Mouse (Mus musculus): ENCODE data around the gene Mllt6. TPM values are rescaled to one million over a fixed set of nuclear protein-coding genes. Genes with fewer than 3 reads are reported as not detected.
"Not testable (repeated sequence)": the region's sequence is repeated elsewhere in the genome, so short reads cannot be mapped to it uniquely, and the experiment has no call there.

Mllt6 gene
- polyA plus RNA-seq, 1 experiment, result 84.0 TPM

DNA sequence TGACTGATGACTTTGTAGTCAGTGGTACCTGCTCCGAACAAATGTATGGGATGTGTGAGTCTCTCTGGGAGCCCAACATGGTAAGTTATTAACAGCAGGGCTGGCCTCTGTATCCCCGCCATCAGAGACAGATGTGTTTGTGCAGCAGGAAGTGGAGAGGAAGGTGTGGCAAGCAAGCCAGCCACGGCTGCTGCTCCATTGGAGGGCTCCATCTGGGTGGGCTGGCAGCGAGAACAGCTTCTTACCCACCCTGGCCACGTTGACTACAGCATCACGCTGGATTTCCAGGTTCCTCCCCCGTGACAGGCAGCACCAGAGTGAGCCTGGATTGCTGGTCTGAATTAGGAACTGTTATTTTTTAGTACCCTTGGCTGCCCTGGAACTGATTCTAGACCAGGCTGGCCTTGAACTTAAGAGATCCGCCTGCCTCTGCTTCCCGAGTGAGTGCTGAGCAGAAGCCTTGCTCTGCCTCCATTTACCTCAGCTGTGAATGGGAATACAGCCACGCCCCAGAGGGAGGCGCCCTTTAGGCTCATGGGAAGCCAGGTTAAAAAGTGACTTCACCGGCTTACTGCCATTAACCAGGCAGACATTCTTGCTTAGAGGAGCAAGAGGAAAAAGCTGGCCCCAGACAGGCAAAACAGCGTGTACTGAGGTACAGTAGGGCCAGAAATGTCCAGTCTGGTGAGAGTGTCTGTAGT, 48.1 kb downstream of the Mllt6 start:
- DNase-seq (ENCODE audit: extremely low spot score in 1 of 2, low spot score in 1 of 2), result no peak

DNA sequence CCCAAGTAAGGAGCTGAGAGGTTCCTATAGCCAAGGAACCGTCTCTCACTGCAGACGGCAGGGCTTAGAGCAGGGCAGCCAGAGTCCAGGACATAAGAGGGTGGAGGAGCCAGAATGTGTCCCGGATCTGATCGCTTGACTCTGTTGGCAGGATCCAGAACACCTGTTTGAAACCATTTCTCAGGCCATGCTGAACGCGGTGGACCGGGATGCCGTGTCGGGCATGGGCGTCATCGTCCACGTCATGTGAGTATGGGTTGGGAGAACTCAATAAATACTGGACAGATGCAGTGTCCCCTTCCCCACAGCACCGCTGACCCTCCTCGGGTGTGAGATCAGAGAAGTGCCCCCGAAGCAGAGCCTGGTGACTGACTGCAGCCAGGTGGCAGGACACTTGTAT, 49.1 kb downstream of the Mllt6 start:
- DNase-seq (ENCODE audit: extremely low spot score in 1 of 2, low spot score in 1 of 2), result no peak

DNA sequence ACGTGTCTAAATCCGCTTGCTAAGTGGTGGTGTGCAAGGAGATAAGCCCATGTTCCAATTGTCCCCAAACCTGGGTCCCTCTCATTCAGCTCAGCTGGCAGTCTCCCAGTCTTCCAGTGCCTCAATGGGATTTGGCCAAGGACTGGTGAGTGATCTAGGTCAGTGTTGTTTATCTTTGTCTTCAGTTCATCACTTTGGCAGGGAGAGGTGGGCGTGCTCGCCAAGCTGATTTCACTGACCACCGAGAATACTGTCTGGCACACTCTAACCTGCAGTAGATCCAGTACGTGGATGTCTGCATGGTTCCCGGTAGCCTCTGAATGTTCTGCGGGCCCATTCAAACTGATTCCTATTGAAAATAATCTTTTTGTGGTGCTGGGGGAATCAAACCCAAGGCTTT, 50.7 kb downstream of the Mllt6 start:
- peak in 1 of 2 experiments; percentile 19 for DNase-seq (ENCODE audit: extremely low spot score in 1 of 2, low spot score in 1 of 2)

DNA sequence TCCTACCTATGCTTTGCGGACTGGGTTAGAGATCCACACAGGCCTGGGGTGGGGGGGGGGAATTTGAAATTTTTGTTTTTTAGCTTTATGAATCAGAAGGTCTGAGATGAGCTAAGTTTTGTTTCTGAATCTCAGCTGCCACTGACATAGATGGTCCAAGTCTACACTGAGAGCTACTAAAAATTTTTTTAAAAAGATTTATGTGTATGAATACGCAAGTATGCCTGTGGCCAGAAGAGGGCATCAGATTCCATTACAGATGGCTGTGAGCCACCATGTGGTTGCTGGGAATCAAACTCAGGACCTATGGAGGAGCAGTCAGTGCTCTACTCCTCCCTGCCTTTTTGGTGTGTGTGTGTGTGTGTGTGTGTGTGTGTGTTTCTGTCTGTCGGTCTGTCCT, 51.1 kb downstream of the Mllt6 start:
- no peak for DNase-seq (ENCODE audit: extremely low spot score in 1 of 2, low spot score in 1 of 2)

DNA sequence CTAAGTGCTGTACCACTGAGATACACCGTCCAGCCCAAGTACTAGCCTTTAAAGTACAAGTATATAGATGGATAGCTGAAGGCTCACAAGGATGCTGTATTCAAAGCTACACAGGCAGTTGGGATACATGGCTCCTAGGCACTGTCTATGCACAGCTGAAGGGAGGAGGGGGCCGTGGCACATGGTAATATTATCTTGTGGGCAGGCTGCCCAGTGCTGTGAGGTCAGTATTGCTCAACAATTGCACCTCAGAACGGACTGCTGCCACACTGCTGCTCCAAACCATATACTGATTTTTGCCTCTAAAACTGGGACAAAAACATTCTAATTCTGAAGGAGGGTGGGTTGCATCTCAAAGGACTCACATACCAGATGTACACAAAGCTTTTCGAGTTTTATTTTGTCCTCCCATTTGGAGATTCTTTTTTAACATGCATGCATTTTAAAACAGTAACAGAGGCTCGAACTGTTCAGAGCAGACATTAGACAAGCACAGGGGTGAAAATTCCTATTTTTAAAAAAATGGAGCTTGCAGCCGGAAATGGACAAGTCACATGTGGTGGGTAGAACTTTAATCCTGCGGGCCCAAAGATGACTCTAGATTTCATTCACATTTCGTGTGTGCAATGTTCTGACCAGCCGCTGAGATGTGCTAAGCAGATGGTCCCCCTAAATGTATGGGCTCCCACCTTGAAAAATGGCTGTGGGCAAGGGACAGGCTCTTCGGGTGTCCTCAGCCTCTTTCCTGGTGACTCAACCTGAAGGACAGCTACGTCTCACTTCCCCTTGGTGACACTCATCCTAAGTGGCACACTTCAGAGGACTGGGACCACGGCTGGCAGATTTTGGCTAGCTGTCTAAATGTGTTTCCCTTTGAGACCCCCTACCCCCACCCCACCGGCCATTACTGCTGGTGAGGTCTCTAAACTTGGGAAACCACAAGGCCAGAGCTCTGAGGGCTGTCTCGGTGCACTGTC, 51.9 kb downstream of the Mllt6 start:
- DNase-seq (ENCODE audit: extremely low spot score in 1 of 2, low spot score in 1 of 2), result peak in 1 of 2 experiments; percentile 43

DNA sequence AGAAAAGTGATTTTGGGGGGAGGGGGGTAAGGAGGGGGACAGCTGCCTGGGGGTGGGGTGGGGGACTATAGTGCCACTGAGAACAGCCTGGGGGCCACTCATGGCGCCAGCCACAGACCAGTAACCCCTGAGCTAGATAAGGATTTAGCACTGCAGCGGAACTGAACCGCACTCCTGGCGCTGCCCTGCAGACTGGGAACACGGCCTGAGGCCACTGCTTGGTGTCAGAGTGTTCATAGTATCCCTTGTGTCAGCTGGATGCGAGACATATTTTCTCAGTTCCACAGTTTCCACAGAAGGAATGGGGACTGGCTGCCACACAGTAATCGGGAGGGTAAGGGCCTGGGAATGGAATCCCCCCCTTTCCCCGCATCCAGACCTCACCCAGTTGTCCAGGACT, 52.8 kb downstream of the Mllt6 start:
- DNase-seq (ENCODE audit: extremely low spot score in 1 of 2, low spot score in 1 of 2), result no peak

DNA sequence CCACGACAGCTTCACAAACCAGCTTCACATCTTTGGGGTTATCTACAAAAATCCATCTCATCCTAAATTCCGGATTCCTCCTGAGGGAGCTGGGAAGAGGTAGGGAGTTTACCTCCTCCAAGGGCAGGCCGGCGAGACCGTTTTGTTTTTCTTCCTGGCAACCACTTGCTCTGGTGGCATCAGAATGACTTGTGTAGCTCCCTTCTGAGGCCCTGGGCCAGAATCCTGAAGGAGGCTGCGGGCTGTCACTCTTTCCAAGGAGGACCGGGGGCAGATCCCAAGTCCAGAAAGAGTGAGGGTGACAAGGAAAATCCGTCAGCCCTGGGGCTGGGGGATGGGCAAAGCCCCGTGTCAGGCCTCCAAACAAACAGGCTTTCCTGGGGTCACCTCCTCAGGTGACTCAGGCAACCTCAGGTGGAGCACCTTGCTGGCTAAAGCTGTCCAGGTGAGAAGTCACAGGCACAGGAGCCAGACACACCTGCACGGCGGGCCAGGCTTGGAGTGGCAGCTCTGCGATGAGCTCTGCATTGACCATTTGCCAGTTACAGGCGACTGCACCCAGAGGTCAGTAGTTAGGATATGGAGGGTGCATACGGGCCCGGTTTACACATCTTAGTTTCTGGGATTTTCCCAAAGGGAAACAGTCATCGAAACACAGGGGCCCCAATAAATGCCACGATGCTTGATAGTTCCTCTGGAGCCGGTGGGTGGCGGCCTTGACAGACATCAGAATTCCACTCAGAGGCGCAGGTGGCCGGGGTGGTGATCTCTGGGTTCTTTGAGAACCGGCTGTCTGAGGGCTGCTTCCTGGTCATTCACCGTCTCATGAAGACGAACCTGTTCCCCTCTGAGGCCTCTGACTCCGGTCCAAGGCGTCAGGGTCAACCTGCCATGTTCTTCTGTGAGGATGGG, 54.4 kb downstream of the Mllt6 start:
- no peak for DNase-seq (ENCODE audit: extremely low spot score in 1 of 2, low spot score in 1 of 2)

DNA sequence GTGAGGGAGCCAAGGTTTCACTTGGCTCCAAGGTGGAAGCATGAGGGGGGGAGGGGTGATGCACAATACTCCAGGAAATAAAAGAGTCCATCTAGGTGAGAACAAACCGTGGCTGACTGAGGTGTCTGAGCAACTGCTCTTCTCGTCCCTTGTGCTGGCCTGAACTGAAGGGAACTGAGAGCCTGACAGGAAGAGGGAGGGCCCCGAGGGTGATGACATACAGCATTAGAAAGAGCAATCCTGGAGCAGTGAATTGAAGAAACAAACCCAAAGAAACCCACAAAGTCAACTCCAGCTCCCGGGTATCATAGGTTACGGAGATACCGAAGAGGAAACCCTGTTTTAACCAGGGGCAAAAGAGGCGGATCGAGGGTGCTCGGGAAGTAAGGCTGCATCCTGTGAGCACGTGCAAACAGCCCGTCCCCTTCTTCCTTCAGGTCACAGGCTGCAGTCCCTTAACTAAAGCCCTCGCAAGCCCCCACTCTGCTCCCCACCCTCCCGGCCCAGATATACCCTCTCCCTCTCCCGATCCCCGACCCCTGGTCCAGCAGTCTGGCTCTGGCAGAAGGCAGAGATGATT, 55.2 kb downstream of the Mllt6 start:
- DNase-seq (ENCODE audit: extremely low spot score in 1 of 2, low spot score in 1 of 2), result no peak

DNA sequence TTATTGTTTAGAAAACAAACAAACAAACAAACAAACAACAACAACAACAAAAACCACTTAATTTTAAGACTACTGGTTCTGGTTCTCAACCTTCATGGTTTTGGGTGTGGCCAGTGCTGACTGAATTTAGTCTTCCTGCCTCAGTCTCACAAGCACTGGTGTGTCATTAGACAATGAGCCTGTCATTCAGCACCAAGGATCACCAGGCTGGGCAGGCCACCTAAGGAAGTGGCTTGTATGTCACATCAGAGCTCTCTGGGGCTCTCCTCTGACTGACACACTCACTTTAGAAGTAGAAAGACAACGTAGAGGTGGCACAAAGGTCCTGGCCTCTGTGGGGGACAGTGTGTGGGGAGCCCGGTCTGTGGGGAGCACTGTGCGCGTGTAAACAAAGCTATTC, 55.8 kb downstream of the Mllt6 start:
- no peak for DNase-seq (ENCODE audit: extremely low spot score in 1 of 2, low spot score in 1 of 2)

DNA sequence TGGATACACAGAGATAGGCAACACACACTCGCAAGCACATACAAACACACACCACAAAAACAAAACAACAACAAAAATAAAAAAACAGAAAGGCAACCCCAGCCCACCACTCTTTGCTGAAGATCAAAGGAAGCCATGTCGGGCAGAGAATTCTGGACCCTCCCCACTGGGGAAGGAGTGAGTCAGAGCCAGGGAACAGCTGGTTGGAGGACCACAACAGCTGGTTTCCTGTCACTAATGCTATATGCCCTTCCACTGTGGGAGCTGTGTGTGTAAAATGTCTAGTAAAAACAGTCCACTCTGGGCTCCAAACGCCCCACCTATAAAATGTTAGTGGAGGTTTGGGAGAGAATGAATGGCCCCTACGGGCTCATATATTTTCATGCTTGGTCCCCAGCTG, 58.1 kb downstream of the Mllt6 start:
- DNase-seq (ENCODE audit: extremely low spot score in 1 of 2, low spot score in 1 of 2), result no peak

DNA sequence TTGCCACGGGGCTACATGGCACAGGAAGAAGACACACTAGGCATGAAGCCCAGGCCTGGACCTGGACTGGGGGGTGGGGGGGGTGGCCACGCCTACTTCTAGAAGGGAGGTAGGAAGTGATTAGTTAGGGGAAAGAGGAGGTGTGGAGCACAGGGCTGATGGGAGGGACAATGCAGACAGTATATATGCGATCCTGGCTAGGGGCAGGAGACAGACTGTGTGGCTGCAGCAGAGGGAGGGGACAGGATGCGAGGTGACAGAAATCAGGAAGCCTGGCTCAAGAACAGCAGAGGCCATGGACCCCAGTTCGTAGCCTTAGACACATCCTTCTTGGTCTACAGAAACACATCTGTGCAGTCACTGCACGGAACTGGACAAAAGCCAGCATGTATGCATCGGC, 60.5 kb downstream of the Mllt6 start:
- no peak for DNase-seq (ENCODE audit: extremely low spot score in 1 of 2, low spot score in 1 of 2)

DNA sequence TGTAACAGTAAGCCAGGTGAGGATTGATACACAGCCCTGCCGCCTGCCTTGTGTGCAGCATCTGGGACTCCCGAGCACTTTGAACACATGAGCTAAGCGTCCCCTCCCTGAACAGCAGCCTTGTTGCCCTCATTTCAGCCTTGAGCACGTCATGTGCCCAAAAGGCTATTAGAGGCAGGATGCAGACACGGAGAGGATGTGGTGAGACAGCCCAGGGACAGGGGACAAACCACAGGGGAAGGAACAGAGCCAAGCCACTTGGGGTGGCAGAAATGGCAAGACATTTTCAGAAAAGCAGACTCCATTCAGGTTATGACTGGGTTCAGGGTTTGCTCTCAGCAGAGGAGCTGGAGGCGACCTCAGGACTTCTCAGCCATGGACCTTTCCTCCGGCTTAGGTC, 65.1 kb downstream of the Mllt6 start:
- DNase-seq (ENCODE audit: extremely low spot score in 1 of 2, low spot score in 1 of 2), result no peak

DNA sequence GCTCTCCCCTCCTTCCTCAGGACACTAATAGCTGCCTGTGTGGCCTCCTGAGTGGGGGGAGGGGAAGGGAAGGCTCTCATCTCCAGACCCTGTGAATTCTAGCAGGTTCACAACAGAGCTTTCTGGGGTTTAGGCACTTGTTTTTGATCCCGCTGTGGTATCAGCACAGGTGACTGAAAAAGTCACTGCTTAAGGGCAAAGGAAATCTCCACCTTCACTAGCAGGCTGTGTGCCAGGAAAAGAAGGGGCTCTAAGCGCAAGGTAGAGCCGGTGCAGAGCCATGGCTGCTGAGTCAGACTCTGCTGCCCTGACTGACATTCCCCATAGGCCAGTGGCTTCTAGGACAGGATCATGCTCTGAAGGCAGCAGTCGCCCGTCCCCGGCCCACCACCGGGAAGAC, 65.5 kb downstream of the Mllt6 start:
- DNase-seq (ENCODE audit: extremely low spot score in 1 of 2, low spot score in 1 of 2), result no peak

DNA sequence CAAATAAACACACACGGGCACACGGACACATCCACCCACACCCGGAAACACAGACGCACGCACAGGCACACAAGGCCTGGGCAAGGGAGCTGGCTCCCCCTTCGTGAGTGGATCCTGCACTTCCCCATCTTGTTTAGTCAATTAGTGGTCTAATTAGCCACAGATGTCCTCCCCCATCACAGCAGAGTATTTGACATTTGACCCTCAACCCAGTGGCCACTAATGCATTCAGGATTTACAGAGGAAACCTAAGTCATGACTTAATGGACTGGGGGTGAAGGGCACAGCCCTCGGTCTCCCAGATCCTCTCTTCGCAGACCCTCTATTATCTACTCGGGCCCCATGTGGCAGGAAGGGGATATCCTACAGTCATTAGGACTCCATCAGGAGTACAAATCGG, 70.5 kb downstream of the Mllt6 start:
- no peak for DNase-seq (ENCODE audit: extremely low spot score in 1 of 2, low spot score in 1 of 2)

DNA sequence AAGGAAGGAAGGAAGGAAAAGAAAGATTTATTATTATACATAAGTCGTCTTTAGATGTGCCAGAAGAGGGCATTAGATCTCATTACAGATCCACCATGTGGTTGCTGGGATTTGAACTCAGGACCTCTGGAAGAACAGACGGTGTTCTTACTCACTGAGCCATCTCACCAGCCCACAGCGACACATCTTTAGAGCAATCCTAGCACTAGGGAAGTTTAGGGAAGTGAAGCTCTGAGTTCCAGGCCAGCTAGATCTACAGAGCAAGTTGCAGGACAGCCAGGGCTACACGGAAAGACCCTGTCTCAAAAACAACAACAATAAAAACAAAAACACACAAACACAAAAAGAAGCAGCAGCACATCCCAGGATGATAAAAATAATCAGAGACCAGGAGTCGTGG, 71.6 kb downstream of the Mllt6 start:
- not testable (repeated sequence) for DNase-seq (ENCODE audit: extremely low spot score in 1 of 2, low spot score in 1 of 2)

Other genes starting within 250 kb of the Mllt6 start
- gene Arhgap23, start 247.9 kb upstream of the Mllt6 start, polyA plus RNA-seq (2012; rRNA removed), result 53.4 and 64.2 TPM in 2 replicates
- gene 4933428G20Rik, start 163.1 kb upstream of the Mllt6 start, polyA plus RNA-seq (2012; rRNA removed), result 0.13 and 0.24 TPM in 2 replicates
- 117 and 123 TPM in 2 replicates for gene Srcin1, start 87.2 kb upstream of the Mllt6 start, polyA plus RNA-seq (2012; rRNA removed)
- gene Epop, start 33.7 kb upstream of the Mllt6 start, polyA plus RNA-seq (2012; rRNA removed), result 49.4 and 65.0 TPM in 2 replicates
- gene Cisd3, start 22.4 kb downstream of the Mllt6 start, polyA plus RNA-seq (2012; rRNA removed), result 51.9 and 54.8 TPM in 2 replicates
- gene Pcgf2, start 37.1 kb downstream of the Mllt6 start, polyA plus RNA-seq (2012; rRNA removed), result 74.6 and 83.8 TPM in 2 replicates
- 241 and 243 TPM in 2 replicates for gene Psmb3, start 40.0 kb downstream of the Mllt6 start, polyA plus RNA-seq (2012; rRNA removed)
- 60.9 and 63.3 TPM in 2 replicates for gene Pip4k2b, start 81.3 kb downstream of the Mllt6 start, polyA plus RNA-seq (2012; rRNA removed)
- 18.0 and 19.0 TPM in 2 replicates for gene Cwc25, start 103.1 kb downstream of the Mllt6 start, polyA plus RNA-seq (2012; rRNA removed)
- 0.34 and 0.78 TPM in 2 replicates for gene 1700001P01Rik, start 112.5 kb downstream of the Mllt6 start, polyA plus RNA-seq (2012; rRNA removed)
- 342 and 345 TPM in 2 replicates for gene Rpl23, start 119.0 kb downstream of the Mllt6 start, polyA plus RNA-seq (2012; rRNA removed)
- gene Lasp1, start 135.6 kb downstream of the Mllt6 start, polyA plus RNA-seq (2012; rRNA removed), result 108 and 111 TPM in 2 replicates
- 102 and 104 TPM in 2 replicates for gene B230217C12Rik, start 177.4 kb downstream of the Mllt6 start, polyA plus RNA-seq (2012; rRNA removed)
- 0.48 and 0.76 TPM in 2 replicates for gene Fbxo47, start 220.7 kb downstream of the Mllt6 start, polyA plus RNA-seq (2012; rRNA removed)

Data from frontal cortex, adult 2 months (tissue).